Mouse (Mus musculus): ENCODE results near the gene Cdc7.

Cdc7 gene

DNA sequence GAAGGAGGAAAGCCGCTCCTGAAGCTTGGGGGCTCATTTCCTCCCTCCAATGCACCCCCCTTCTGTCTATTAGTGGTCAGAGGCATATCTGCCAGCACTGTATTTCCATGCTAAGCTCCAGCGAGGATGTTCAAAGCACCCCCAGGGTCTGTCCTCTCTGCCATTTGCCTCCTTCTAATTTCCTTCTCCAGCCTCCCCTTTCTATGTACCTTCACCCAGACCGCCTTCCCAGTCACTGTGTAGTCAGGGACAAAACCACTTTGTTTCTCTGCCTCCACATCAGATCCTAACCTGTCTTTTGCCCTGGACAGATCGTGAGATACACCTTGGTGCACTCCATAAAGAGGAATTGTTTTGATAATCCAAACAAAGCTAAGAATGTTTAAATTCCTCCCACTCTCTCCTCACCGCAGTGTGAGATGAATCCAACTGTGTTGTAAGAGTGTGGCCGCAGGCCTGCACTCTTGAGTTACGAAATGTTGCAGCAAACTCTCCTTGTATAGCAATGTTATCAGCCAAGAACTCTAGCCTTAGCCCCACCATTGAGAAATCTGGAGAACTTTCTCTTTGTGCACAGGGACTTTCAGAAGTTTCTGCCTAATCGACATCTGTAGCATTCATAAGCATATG lies 27.3 kb downstream of the Cdc7 start:
- DNase-seq (ENCODE audit: low spot score), result no peak

DNA sequence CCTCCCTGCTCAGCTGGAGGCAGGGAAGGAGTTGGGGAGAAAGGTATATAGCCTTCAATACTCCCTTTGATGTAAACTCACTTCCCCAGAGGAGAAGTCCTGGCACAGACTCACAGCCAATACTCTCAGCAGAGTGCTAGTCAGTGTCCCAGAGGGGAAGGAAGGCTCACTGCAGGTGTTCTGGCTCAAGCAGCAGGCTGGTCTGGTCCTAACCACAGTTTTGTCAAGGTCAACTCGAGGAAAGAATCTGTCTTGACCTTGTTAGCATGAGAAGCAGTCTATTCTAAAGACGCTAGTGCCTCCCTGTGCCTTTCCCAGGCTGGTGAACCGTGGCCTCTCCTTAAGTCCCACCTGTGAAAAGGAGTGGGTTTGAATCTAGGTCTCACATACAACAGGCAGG lies 30.6 kb downstream of the Cdc7 start:
- DNase-seq (ENCODE audit: low spot score), result no peak

- peak; percentile 67 for DNase-seq (ENCODE audit: low spot score)
Observed at GRCm38 (mm10) chr5:106995886-106996538, 31.9 kb downstream of the Cdc7 start.

DNA sequence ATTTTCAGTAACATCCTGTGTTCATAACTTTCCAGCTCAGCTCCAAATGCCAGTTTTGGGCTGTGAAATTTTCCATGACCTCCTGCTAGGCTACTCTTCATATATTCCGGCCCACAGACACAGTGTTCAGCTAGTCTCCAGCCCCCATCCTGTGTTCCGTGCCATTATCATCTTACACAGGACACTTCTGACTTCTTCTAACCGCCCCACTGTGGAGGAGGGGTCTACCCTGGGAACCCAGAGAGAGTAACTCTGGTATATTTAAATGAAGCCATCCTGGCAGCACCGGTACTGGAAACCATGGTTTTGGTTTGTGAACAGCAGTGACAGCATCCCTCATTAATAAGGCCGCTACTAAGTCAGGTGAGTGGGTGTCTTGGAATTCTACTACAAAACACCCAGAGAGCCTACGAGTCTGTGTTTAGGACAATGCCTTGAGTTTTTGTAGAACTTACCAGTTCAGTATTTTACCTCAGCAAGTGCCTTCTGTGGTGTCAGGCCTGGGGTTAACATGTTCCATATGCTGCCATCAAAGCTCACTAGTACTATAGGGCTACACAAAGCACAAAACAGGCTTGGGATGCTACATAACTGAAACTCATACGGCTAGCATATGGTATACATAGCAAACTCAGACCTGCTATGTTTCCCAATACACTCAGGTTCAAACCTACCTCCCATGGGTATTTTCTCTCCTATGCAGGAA lies 32.6 kb downstream of the Cdc7 start:
- DNase-seq (ENCODE audit: low spot score), result no peak

GRCm38 (mm10) chr5:107001396-107002090 lies 37.4 kb downstream of the Cdc7 start:
- DNase-seq (ENCODE audit: low spot score), result no peak

- no peak for DNase-seq (ENCODE audit: low spot score)
Observed at GRCm38 (mm10) chr5:107002091-107002416, 37.9 kb downstream of the Cdc7 start.

- DNase-seq (ENCODE audit: low spot score), result no peak
Observed at GRCm38 (mm10) chr5:107009721-107010120, 45.6 kb downstream of the Cdc7 start.

DNA sequence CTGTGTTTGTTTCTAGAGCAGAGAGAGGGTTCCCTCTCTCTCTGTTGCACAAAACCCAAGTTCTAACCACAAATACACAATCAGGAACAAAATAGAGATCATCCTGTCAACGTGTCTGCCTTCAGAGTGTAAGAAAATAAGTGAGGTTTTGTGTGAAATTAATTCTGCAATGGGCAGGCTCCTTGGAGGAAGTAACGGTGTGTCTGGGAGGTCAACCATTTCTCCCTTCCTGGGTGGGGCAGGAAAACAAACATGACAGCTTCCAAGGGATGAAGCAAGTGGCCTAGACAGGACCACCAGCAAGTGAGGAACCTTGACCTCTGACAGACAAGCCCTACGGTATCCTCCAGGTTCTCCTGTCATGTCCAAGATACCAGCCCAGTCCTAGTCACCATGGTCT lies 46.2 kb downstream of the Cdc7 start:
- DNase-seq (ENCODE audit: low spot score), result no peak

GRCm38 (mm10) chr5:107011316-107012029 lies 47.4 kb downstream of the Cdc7 start:
- DNase-seq (ENCODE audit: low spot score), result no peak

GRCm38 (mm10) chr5:107012030-107012715 lies 48.1 kb downstream of the Cdc7 start:
- no peak for DNase-seq (ENCODE audit: low spot score)

DNA sequence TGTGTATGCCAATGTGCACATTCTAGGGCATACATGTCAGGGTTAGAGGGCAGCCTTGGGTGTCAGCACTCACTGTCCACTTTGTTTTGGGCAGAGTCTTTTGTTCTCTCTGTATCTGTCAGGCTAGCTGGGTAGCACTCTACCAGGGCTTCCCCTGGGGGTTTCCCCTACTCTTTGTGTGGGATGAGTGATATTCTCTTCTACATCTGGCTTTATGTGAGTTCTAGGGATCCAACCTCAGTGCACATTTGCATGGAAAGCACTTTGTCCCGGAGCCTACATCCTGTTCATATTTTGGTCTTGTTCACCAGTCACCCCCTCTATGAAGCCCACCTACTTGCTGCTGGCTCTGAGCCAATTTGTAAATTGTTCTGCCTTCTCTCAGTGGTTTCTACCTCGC lies 49.3 kb downstream of the Cdc7 start:
- DNase-seq (ENCODE audit: low spot score), result no peak

DNA sequence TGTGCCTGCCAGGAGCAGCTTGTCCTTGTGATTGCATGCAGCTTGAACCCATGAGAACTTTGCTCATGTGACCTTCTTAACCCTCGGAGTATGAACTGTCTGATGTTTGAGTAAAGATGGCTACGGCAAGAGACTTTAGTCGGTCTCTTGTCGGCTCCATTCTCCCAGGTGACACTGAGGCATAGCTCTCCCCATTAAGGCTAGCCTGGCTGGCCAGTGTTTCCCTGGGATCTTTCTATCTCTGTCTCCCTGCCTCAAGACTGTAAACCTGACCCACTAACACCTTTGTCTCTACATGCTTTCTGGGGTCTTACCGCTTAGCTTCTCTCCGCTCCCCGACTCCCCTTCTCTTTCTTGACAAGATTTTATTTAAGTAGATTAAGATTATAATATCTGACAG lies 50.0 kb downstream of the Cdc7 start:
- DNase-seq (ENCODE audit: low spot score), result no peak

- no peak for DNase-seq (ENCODE audit: low spot score)
Observed at GRCm38 (mm10) chr5:107015046-107015421, 50.9 kb downstream of the Cdc7 start.

DNA sequence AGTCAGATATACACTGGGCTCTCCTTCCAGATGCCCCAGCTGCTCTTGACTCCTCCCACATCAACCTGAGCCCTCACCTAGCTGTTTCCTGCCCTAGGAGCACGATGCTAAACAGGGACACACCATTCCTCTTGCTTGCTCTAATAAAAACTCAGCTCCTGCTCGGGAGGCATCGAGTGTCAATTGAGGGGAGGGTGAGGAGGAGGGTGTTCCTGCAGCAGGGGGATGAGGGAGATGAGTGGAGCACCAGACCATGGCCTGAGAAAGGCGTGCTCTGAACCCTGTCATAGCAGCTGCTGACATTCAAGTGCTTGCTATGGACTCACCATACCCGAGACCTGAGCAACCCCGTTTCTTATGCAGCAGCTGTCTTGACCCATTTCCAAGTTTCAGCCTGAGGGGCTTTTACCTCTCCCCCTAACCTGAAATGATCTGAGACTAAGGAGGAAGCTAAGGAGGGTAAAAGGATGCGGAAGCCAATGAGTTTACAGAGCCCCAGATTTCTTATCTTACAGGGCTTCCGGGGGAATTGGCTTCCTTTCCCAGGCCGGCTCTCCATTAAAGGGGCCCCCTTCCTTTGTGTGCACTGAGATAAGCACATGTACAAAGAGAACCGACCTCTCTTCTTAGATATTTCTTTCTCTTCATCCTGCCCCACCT lies 51.4 kb downstream of the Cdc7 start:
- DNase-seq (ENCODE audit: low spot score), result no peak

DNA sequence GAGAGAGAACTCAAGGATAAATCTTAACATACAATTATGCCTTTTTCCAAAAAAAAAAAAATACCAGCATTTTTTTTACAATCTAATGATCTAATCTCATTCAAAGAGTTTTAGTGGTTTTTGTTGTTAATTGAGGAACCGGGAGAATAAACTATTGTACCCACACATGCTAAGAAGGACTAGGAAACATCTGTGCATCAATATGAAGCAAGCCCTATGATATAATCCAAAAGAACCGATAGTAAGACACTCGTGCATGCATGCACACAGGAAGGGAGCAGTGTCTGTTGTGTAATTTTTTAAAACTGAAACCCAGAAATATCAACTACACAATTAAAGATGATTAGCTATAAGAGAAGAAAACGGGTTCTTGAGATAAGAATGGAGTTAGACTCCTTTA lies 52.4 kb downstream of the Cdc7 start:
- DNase-seq (ENCODE audit: low spot score), result no peak

DNA sequence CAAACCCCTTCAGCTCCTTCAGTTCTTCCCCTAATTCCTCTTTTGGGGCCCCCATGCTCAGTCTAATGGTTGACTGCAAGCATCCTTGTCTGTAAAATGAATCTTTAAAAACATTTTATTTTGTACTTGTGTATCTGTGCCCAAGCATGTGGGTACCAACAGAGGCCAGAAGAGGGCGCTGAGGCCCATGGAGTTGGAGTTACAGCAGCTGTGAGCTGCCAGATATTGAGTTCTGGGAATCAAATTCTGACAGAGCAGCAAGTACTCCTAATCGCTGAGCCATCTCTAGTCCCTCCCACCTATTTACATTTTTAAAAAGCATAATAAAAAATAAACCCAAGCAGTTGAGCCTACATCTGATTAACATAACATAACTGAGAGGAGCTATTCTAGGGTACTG lies 53.4 kb downstream of the Cdc7 start:
- no peak for DNase-seq (ENCODE audit: low spot score)

GRCm38 (mm10) chr5:107019057-107019456 lies 54.9 kb downstream of the Cdc7 start:
- DNase-seq (ENCODE audit: low spot score), result no peak

- no peak for DNase-seq (ENCODE audit: low spot score)
Observed at GRCm38 (mm10) chr5:107019904-107020303, 55.8 kb downstream of the Cdc7 start.

DNA sequence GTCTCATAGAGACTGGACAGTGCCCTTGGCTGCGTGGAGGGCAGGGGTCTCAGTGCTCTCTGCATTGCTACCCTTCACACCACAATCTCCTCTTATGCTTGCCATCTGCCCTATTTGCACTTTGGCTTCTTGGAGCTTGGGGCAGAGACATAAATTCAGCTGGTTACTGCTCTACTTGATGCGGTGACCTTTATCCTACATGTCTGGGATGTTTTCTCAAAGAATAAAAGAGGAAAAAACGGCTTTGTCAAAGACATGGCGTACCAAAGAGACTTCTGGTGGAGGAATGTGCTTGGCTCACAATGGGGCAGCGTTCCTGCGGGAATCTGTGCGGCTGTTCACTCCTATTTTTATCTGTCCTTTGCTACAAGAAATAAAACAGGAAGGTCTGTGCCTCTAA lies 56.2 kb downstream of the Cdc7 start:
- DNase-seq (ENCODE audit: low spot score), result no peak

GRCm38 (mm10) chr5:107021291-107022063 lies 57.4 kb downstream of the Cdc7 start:
- DNase-seq (ENCODE audit: low spot score), result no peak

DNA sequence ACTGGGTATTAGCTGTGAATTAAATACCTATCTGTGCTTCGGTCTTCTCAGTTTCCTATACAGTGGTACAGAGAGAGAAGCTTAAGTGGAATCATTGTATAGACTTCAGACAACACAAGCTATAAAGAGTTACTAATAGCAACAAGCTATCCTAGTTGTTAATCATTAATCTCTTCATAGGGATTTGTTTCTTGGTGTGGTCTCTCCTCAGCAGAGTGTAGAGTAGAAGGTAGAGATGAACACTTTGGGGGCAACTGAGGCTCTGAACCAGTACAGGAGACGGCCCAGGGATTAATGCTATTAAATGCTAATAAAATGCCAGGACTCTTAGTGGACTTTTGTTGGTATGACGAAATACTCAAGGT lies 57.9 kb downstream of the Cdc7 start:
- DNase-seq (ENCODE audit: low spot score), result no peak
